Mouse (Mus musculus): Measurements from ENCODE around the gene Tcte3. TPM values are rescaled to one million over a fixed set of nuclear protein-coding genes. Genes with fewer than 3 reads are reported as not detected.

The Tcte3 gene
- polyA plus RNA-seq, 1 experiment, result not detected

- Histone ChIP-seq H3K4me1 (replicated peaks; ENCODE audit: control insufficient read depth, insufficient read depth, low read length) (no peaks in the 10 kb centered on the region), H3K36me3 (ENCODE audit: control insufficient read depth, insufficient read depth, low read length) (no peaks in the 10 kb centered on the region), H3K27me3 (ENCODE audit: control insufficient read depth, insufficient read depth, low read length) (no peaks in the 10 kb centered on the region), H3K4me3 (ENCODE audit: control insufficient read depth, insufficient read depth, low read length) (no peak overlapping the region), H3K27ac (ENCODE audit: control insufficient read depth, insufficient read depth, low read length) (no peak overlapping the region)
- WGBS, result 99% methylated on average over 2 of the region's 2 CpGs
- DNase-seq, result no peak
- no peak for TF ChIP-seq CTCF (IDR thresholded peaks at IDR 0.05; ENCODE audit: borderline replicate concordance, control insufficient read depth, extremely low read depth, insufficient read depth, low read length, poor library complexity)
- no peak for TF ChIP-seq POLR2A (IDR thresholded peaks at IDR 0.05; ENCODE audit: control insufficient read depth, extremely low read depth, insufficient read depth, low read length, poor library complexity)
Observed at GRCm38 (mm10) chr17:15072211-15072610, 30.9 kb upstream of the Tcte3 start.

DNA sequence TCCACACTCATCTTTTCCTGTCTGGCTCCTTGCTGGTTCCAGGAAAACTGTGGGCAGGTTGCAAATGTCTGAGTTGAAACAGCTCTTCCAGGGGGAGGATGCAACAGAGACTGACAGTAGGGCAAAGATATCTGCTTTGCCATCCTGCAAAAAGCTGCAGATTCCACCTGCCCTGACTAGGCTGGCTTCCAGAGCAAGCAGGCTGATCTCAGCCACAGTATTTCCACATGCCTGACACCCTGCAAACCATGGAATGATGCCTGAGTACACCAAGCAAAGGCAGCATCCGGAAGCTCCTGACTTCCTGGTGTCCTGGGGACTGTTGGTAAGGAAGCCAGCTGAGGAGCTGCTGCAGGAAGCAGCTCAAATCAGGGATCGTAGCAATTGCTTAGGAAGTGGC, 27.8 kb upstream of the Tcte3 start:
- Histone ChIP-seq H3K27me3 (ENCODE audit: control insufficient read depth, insufficient read depth, low read length) (no peaks in the 10 kb centered on the region), H3K4me1 (replicated peaks; ENCODE audit: control insufficient read depth, insufficient read depth, low read length) (no peaks in the 10 kb centered on the region), H3K4me3 (ENCODE audit: control insufficient read depth, insufficient read depth, low read length) (no peak overlapping the region), H3K27ac (ENCODE audit: control insufficient read depth, insufficient read depth, low read length) (no peak overlapping the region), H3K36me3 (ENCODE audit: control insufficient read depth, insufficient read depth, low read length) (no peaks in the 10 kb centered on the region)
- WGBS, result 89% methylated on average over 2 of the region's 2 CpGs
- DNase-seq, result no peak
- TF ChIP-seq POLR2A (IDR thresholded peaks at IDR 0.05; ENCODE audit: control insufficient read depth, extremely low read depth, insufficient read depth, low read length, poor library complexity) (no peak), CTCF (IDR thresholded peaks at IDR 0.05; ENCODE audit: borderline replicate concordance, control insufficient read depth, extremely low read depth, insufficient read depth, low read length, poor library complexity) (no peak)

GRCm38 (mm10) chr17:15068040-15068792, 26.9 kb upstream of the Tcte3 start:
- Histone ChIP-seq H3K27me3 (ENCODE audit: control insufficient read depth, insufficient read depth, low read length) (no peaks in the 10 kb centered on the region), H3K27ac (ENCODE audit: control insufficient read depth, insufficient read depth, low read length) (no peak overlapping the region), H3K4me3 (ENCODE audit: control insufficient read depth, insufficient read depth, low read length) (no peak overlapping the region), H3K4me1 (replicated peaks; ENCODE audit: control insufficient read depth, insufficient read depth, low read length) (no peaks in the 10 kb centered on the region), H3K36me3 (ENCODE audit: control insufficient read depth, insufficient read depth, low read length) (no peaks in the 10 kb centered on the region)
- TF ChIP-seq CTCF (IDR thresholded peaks at IDR 0.05; ENCODE audit: borderline replicate concordance, control insufficient read depth, extremely low read depth, insufficient read depth, low read length, poor library complexity) (no peak), POLR2A (IDR thresholded peaks at IDR 0.05; ENCODE audit: control insufficient read depth, extremely low read depth, insufficient read depth, low read length, poor library complexity) (no peak)
- 90% methylated on average over 8 of the region's 8 CpGs for WGBS
- DNase-seq, result no peak

GRCm38 (mm10) chr17:15066911-15067310, 25.6 kb upstream of the Tcte3 start:
- H3K4me1 ChIP-seq (replicated peaks; ENCODE audit: control insufficient read depth, insufficient read depth, low read length), result no peaks in the 10 kb centered on the region
- H3K36me3 ChIP-seq (ENCODE audit: control insufficient read depth, insufficient read depth, low read length), result no peaks in the 10 kb centered on the region
- H3K27ac ChIP-seq (ENCODE audit: control insufficient read depth, insufficient read depth, low read length), result no peak overlapping the region
- no peaks in the 10 kb centered on the region for H3K27me3 ChIP-seq (ENCODE audit: control insufficient read depth, insufficient read depth, low read length)
- no peak for TF ChIP-seq POLR2A (IDR thresholded peaks at IDR 0.05; ENCODE audit: control insufficient read depth, extremely low read depth, insufficient read depth, low read length, poor library complexity)
- TF ChIP-seq CTCF (IDR thresholded peaks at IDR 0.05; ENCODE audit: borderline replicate concordance, control insufficient read depth, extremely low read depth, insufficient read depth, low read length, poor library complexity), result no peak
- 98% methylated on average over 1 of the region's 1 CpGs for WGBS
- DNase-seq, result no peak
- H3K4me3 ChIP-seq (ENCODE audit: control insufficient read depth, insufficient read depth, low read length), result no peak overlapping the region

GRCm38 (mm10) chr17:15066066-15066465, 24.8 kb upstream of the Tcte3 start:
- Histone ChIP-seq H3K4me3 (ENCODE audit: control insufficient read depth, insufficient read depth, low read length) (no peak overlapping the region), H3K4me1 (replicated peaks; ENCODE audit: control insufficient read depth, insufficient read depth, low read length) (no peaks in the 10 kb centered on the region), H3K27ac (ENCODE audit: control insufficient read depth, insufficient read depth, low read length) (no peak overlapping the region), H3K36me3 (ENCODE audit: control insufficient read depth, insufficient read depth, low read length) (no peaks in the 10 kb centered on the region), H3K27me3 (ENCODE audit: control insufficient read depth, insufficient read depth, low read length) (no peaks in the 10 kb centered on the region)
- DNase-seq, result no peak
- TF ChIP-seq POLR2A (IDR thresholded peaks at IDR 0.05; ENCODE audit: control insufficient read depth, extremely low read depth, insufficient read depth, low read length, poor library complexity), result no peak
- TF ChIP-seq CTCF (IDR thresholded peaks at IDR 0.05; ENCODE audit: borderline replicate concordance, control insufficient read depth, extremely low read depth, insufficient read depth, low read length, poor library complexity), result no peak
- 76% methylated on average over 6 of the region's 6 CpGs for WGBS

GRCm38 (mm10) chr17:15065391-15066024, 24.2 kb upstream of the Tcte3 start:
- Histone ChIP-seq H3K27ac (ENCODE audit: control insufficient read depth, insufficient read depth, low read length) (no peak overlapping the region), H3K4me1 (replicated peaks; ENCODE audit: control insufficient read depth, insufficient read depth, low read length) (no peaks in the 10 kb centered on the region), H3K27me3 (ENCODE audit: control insufficient read depth, insufficient read depth, low read length) (no peaks in the 10 kb centered on the region), H3K36me3 (ENCODE audit: control insufficient read depth, insufficient read depth, low read length) (0 out of 2 replicates have a peak, but pooled peaks cover under 1% of the 10 kb centered on the region), H3K4me3 (ENCODE audit: control insufficient read depth, insufficient read depth, low read length) (no peak overlapping the region)
- TF ChIP-seq CTCF (IDR thresholded peaks at IDR 0.05; ENCODE audit: borderline replicate concordance, control insufficient read depth, extremely low read depth, insufficient read depth, low read length, poor library complexity) (no peak), POLR2A (IDR thresholded peaks at IDR 0.05; ENCODE audit: control insufficient read depth, extremely low read depth, insufficient read depth, low read length, poor library complexity) (no peak)
- 57% methylated on average over 13 of the region's 13 CpGs for WGBS
- no peak for DNase-seq

Data from thymus, adult 2 months (tissue).